In the genomic region with DNA sequence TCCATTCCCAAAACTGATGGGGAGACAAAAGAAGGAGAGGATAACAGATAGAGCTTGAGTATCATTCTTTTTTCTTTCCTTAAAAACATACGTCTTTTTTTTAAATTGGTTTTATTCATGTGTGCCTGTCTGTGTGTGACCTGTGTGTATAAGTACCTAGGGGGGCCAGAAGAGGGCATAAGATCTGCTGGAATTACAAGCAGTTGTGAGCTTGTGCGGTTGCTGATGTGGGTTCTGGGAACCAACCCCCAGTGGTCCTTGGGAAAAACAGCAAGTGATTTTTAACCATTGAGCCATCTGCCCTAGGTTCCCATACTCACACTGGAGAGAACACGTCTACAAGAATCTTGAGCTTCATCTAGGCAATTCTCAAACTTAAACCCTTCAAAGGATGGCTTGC, we compare ENCODE assay signal across 1 mouse cellular context.
TF ChIP-seq lines count a peak whose summit lies in the region.

No protein-coding gene starts in this region.

TF ChIP-seq in CH12.LX, 34 proteins besides CTCF, POLR2A, EP300 and RAD21:
- TF ChIP-seq KAT2A (IDR thresholded peaks at IDR 0.05; ENCODE audit: insufficient replicate concordance, low read length) (no peak), JUN (IDR thresholded peaks at IDR 0.05; ENCODE audit: insufficient read depth, low read depth, low read length) (no peak), CHD2 (IDR thresholded peaks at IDR 0.05; ENCODE audit: low read length) (no peak), UBTF (IDR thresholded peaks at IDR 0.05; ENCODE audit: low read depth, low read length) (no peak), JUND (conservative IDR thresholded peaks at IDR 0.05; ENCODE audit: low read depth, low read length) (no peak), SMC3 (IDR thresholded peaks at IDR 0.05; ENCODE audit: low read depth, low read length) (no peak), GABPA (IDR thresholded peaks at IDR 0.05; ENCODE audit: insufficient replicate concordance, low read depth, low read length) (no peak), CHD1 (IDR thresholded peaks at IDR 0.05; ENCODE audit: low read depth, low read length) (no peak), BHLHE40 (IDR thresholded peaks at IDR 0.05; ENCODE audit: low read depth, low read length) (no peak), ETS1 (conservative IDR thresholded peaks at IDR 0.05; ENCODE audit: low read depth, low read length) (no peak), MYC (IDR thresholded peaks at IDR 0.05; ENCODE audit: low read depth, low read length) (no peak), ZKSCAN1 (IDR thresholded peaks at IDR 0.05; ENCODE audit: borderline replicate concordance, low read depth, low read length) (no peak), TCF12 (IDR thresholded peaks at IDR 0.05; ENCODE audit: low read depth, low read length) (no peak), MAFK (IDR thresholded peaks at IDR 0.05; ENCODE audit: insufficient replicate concordance, low read length) (no peak), MXI1 (IDR thresholded peaks at IDR 0.05; ENCODE audit: low read depth, low read length) (no peak), POLR2AphosphoS2 (IDR thresholded peaks at IDR 0.05; ENCODE audit: low read depth, low read length) (no peak), PAX5 (IDR thresholded peaks at IDR 0.05; ENCODE audit: low read length) (no peak), E2F4 (IDR thresholded peaks at IDR 0.05; ENCODE audit: insufficient replicate concordance, low read depth, low read length) (no peak), TBP (conservative IDR thresholded peaks at IDR 0.05; ENCODE audit: low read depth, low read length) (no peak)
